Mouse (Mus musculus) MEL (cell line): ENCODE data around the gene Gpha2. TPM values are rescaled to one million over a fixed set of nuclear protein-coding genes. Genes with fewer than 3 reads are reported as not detected.

ENCODE experiments used
- DNase-seq: peaks from one replicate; pipeline ENCODE4 v3.0.0; 2011; ENCODE audit warnings: low read depth, low spot score
- H3K27ac ChIP-seq: 2 replicates; pipeline ENCODE4 v1.5.1; 2012; ENCODE audit warnings: low read depth, mild to moderate bottlenecking, control low read depth, low read length, moderate library complexity; ENCODE audit not compliant: control insufficient read depth
- H3K27me3 ChIP-seq, 2 experiments: fragments of 150-350 bp in 1 of 2; sonication (generic) in 1 of 2; 2 replicates each; pipeline ENCODE4 v1.6.1; 2012; ENCODE audit warnings: low read length in 2 of 2, mild to moderate bottlenecking in 2 of 2, improper control_type of control experiment in 1 of 2, moderate library complexity in 1 of 2; ENCODE audit not compliant: insufficient read depth in 2 of 2, control insufficient read depth in 1 of 2
- H3K36me3 ChIP-seq, 2 experiments: 2 replicates each; pipeline ENCODE4 v1.6.1; 2012 to 2014; ENCODE audit warnings: low read length in 2 of 2, improper control_type of control experiment in 1 of 2, inconsistent platforms in 1 of 2, mild to moderate bottlenecking in 1 of 2; ENCODE audit not compliant: insufficient read depth in 2 of 2, control insufficient read depth in 1 of 2
- H3K4me1 ChIP-seq, 2 experiments: fragments of 150-350 bp in 1 of 2; sonication (generic) in 1 of 2; 2 replicates each; pipeline ENCODE4 v1.6.1; 2012; ENCODE audit warnings: low read length in 2 of 2, improper control_type of control experiment in 1 of 2, mild to moderate bottlenecking in 1 of 2; ENCODE audit not compliant: insufficient read depth in 2 of 2, control insufficient read depth in 1 of 2
- H3K4me3 ChIP-seq, 2 experiments: fragments of 150-350 bp in 1 of 2; sonication (generic) in 1 of 2; 2 replicates each; pipeline ENCODE4 v1.5.1; 2012; ENCODE audit warnings: low read depth in 2 of 2, low read length in 2 of 2, mild to moderate bottlenecking in 2 of 2, moderate library complexity in 2 of 2, control low read depth in 1 of 2, improper control_type of control experiment in 1 of 2; ENCODE audit not compliant: control insufficient read depth in 1 of 2, insufficient read depth in 1 of 2
- H3K79me2 ChIP-seq: 2 replicates; pipeline ENCODE4 v1.6.1; 2012; ENCODE audit warnings: mild to moderate bottlenecking, low read length, moderate library complexity; ENCODE audit not compliant: control insufficient read depth, poor library complexity, insufficient read depth
- H3K9ac ChIP-seq: 2 replicates; pipeline ENCODE4 v1.6.1; 2012; ENCODE audit warnings: low read depth, mild to moderate bottlenecking, control low read depth, low read length, moderate library complexity; ENCODE audit not compliant: control insufficient read depth, poor library complexity, severe bottlenecking
- H3K9me3 ChIP-seq: fragments of 150-350 bp; sonication (generic); replicated peaks from 2 replicates; pipeline ENCODE4 v1.6.1; 2012; ENCODE audit warnings: mild to moderate bottlenecking, low read length, improper control_type of control experiment, moderate library complexity; ENCODE audit not compliant: insufficient read depth
- BHLHE40 ChIP-seq: IDR thresholded peaks from 2 replicates; pipeline ENCODE4 v1.6.1; 2012; ENCODE audit warnings: low read depth, mild to moderate bottlenecking, inconsistent platforms, low read length, improper control_type of control experiment, borderline replicate concordance
- CHD2 ChIP-seq: IDR thresholded peaks from 2 replicates; pipeline ENCODE4 v1.6.1; 2011; ENCODE audit warnings: low read length, improper control_type of control experiment
- ELF1 ChIP-seq: IDR thresholded peaks from 2 replicates; pipeline ENCODE4 v1.6.1; 2014; ENCODE audit warnings: low read depth, mild to moderate bottlenecking, inconsistent platforms, low read length, improper control_type of control experiment, moderate library complexity
- GABPA ChIP-seq: IDR thresholded peaks from 2 replicates; pipeline ENCODE4 v1.6.1; 2012; ENCODE audit warnings: low read depth, mild to moderate bottlenecking, inconsistent platforms, low read length, improper control_type of control experiment, moderate library complexity
- GATA1 ChIP-seq: IDR thresholded peaks from 2 replicates; pipeline ENCODE4 v1.6.1; 2011; ENCODE audit warnings: low read depth, low read length, improper control_type of control experiment
- JUND ChIP-seq: IDR thresholded peaks from 2 replicates; pipeline ENCODE4 v1.6.1; 2011; ENCODE audit warnings: low read depth, mild to moderate bottlenecking, improper control_type of control experiment, low read length
- MAX ChIP-seq: IDR thresholded peaks from 2 replicates; pipeline ENCODE4 v1.6.1; 2011; ENCODE audit warnings: low read length, improper control_type of control experiment
- MAZ ChIP-seq: IDR thresholded peaks from 2 replicates; pipeline ENCODE4 v1.6.1; 2012; ENCODE audit warnings: low read depth, mild to moderate bottlenecking, inconsistent platforms, low read length, improper control_type of control experiment
- MXI1 ChIP-seq: IDR thresholded peaks from 2 replicates; pipeline ENCODE4 v1.6.1; 2011; ENCODE audit warnings: mild to moderate bottlenecking, low read depth, low read length, improper control_type of control experiment
- MYC ChIP-seq: IDR thresholded peaks from 2 replicates; pipeline ENCODE4 v1.6.1; 2011; ENCODE audit warnings: low read depth, mild to moderate bottlenecking, low read length, improper control_type of control experiment, moderate library complexity
- NRF1 ChIP-seq: IDR thresholded peaks from 2 replicates; pipeline ENCODE4 v1.6.1; 2014; ENCODE audit warnings: low read depth, mild to moderate bottlenecking, inconsistent platforms, low read length, improper control_type of control experiment, moderate library complexity; ENCODE audit not compliant: poor library complexity, insufficient read depth, severe bottlenecking
- POLR2A ChIP-seq, 2 experiments: IDR thresholded peaks; 2 replicates each; pipeline ENCODE4 v1.6.1; 2011 to 2012; ENCODE audit warnings: low read length in 2 of 2, mild to moderate bottlenecking in 2 of 2, control low read depth in 1 of 2, improper control_type of control experiment in 1 of 2, low read depth in 1 of 2, moderate library complexity in 1 of 2; ENCODE audit not compliant: control insufficient read depth in 1 of 2, insufficient read depth in 1 of 2, poor library complexity in 1 of 2
- POLR2AphosphoS2 ChIP-seq: IDR thresholded peaks from 2 replicates; pipeline ENCODE4 v1.6.1; 2011; ENCODE audit warnings: low read length, improper control_type of control experiment
- RAD21 ChIP-seq: IDR thresholded peaks from 2 replicates; pipeline ENCODE4 v1.6.1; 2011; ENCODE audit warnings: mild to moderate bottlenecking, low read depth, low read length, improper control_type of control experiment
- RCOR1 ChIP-seq: IDR thresholded peaks from 2 replicates; pipeline ENCODE4 v1.6.1; 2012; ENCODE audit warnings: low read depth, mild to moderate bottlenecking, inconsistent platforms, low read length, improper control_type of control experiment
- SMC3 ChIP-seq: IDR thresholded peaks from 2 replicates; pipeline ENCODE4 v1.6.1; 2011; ENCODE audit warnings: low read depth, low read length, improper control_type of control experiment
- TAL1 ChIP-seq: IDR thresholded peaks from 2 replicates; pipeline ENCODE4 v1.6.1; 2012; ENCODE audit warnings: mild to moderate bottlenecking, inconsistent platforms, low read length, moderate library complexity, mixed read lengths
- TCF12 ChIP-seq: IDR thresholded peaks from 2 replicates; pipeline ENCODE4 v1.6.1; 2014; ENCODE audit warnings: low read depth, mild to moderate bottlenecking, inconsistent platforms, low read length, improper control_type of control experiment, moderate library complexity
- UBTF ChIP-seq: IDR thresholded peaks from 2 replicates; pipeline ENCODE4 v1.6.1; 2012; ENCODE audit warnings: low read depth, mild to moderate bottlenecking, inconsistent platforms, low read length, improper control_type of control experiment, moderate library complexity, borderline replicate concordance; ENCODE audit not compliant: insufficient read depth
- USF2 ChIP-seq, 2 experiments: IDR thresholded peaks; 2 replicates each; pipeline ENCODE4 v1.6.1; 2011 to 2012; ENCODE audit warnings: improper control_type of control experiment in 2 of 2, low read length in 2 of 2, borderline replicate concordance in 1 of 2, inconsistent platforms in 1 of 2, low read depth in 1 of 2, mild to moderate bottlenecking in 1 of 2; ENCODE audit not compliant: insufficient read depth in 1 of 2
- ZNF384 ChIP-seq: IDR thresholded peaks from 2 replicates; pipeline ENCODE4 v1.6.1; 2012; ENCODE audit warnings: low read depth, mild to moderate bottlenecking, inconsistent platforms, low read length, improper control_type of control experiment
- polyA plus RNA-seq, 2 experiments: library from polyadenylated mRNA; stranded (reverse) in 1 of 2; unstranded in 1 of 2; fragments of >175 nt in 1 of 2; fragments of >200 nt in 1 of 2; gene quantifications; 2 replicates each; pipeline versions ENCODE4 v1.2.1 to v1.2.4; 2012; ENCODE audit warnings: low replicate concordance in 2 of 2, low read depth in 1 of 2; ENCODE audit not compliant: insufficient read length in 2 of 2, insufficient read depth in 1 of 2, missing spikeins in 1 of 2
- total RNA-seq: library from RNA; depleted of rRNA; stranded (reverse); fragments of 300-350 nt; gene quantifications from 2 replicates; pipeline ENCODE4 v1.2.3, GENCODE M21; 2012

Gene Gpha2
- total and polyA plus RNA-seq, 3 experiments: 0.19 TPM; not detected in 2

DNA sequence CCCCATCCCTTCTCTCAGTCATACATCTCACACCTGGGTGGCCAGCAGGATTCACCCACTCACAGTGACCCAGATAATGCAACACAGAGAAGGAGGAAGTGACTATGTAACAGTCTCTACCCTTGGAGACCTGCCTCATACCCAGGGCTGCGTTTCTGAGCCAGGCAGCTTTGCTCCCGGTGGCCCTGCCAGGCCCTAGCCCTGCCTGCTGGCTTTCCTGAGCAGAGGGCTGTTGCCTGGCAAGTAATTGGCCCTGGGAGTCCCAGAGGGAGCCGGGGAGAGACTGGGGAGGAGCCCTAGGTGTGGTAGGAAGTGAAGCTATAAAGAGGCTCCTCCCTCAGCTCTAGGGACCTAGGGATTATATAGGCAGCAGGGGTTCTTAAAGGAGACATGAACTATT lies 43.6 kb upstream of the Gpha2 start:
- Histone ChIP-seq H3K9ac (no peak overlapping the region), H3K9me3 (no peaks in the 10 kb centered on the region), H3K36me3 (no peaks in the 10 kb centered on the region), H3K4me3 (no peak overlapping the region), H3K79me2 (no peaks in the 10 kb centered on the region), H3K27me3 (peaks cover 0 to 2% of the 10 kb centered on the region in 2 experiments; a peak in 2 of 4 replicates), H3K27ac (no peak overlapping the region), H3K4me1 (no peaks in the 10 kb centered on the region)
- DNase-seq: peak; percentile 20
- TF ChIP-seq RAD21 (no peak), CHD2 (no peak), NRF1 (no peak), MAX (no peak), USF2 (IDR thresholded peaks at IDR 0.05; ENCODE audit: borderline replicate concordance in 1 of 2, insufficient read depth in 1 of 2, low read depth in 1 of 2, low read length in 2 of 2) (no peak), GATA1 (no peak), TAL1 (no peak), MXI1 (no peak), GABPA (no peak), POLR2AphosphoS2 (no peak), ELF1 (no peak), BHLHE40 (no peak), TCF12 (no peak), ZNF384 (no peak), RCOR1 (no peak)

DNA sequence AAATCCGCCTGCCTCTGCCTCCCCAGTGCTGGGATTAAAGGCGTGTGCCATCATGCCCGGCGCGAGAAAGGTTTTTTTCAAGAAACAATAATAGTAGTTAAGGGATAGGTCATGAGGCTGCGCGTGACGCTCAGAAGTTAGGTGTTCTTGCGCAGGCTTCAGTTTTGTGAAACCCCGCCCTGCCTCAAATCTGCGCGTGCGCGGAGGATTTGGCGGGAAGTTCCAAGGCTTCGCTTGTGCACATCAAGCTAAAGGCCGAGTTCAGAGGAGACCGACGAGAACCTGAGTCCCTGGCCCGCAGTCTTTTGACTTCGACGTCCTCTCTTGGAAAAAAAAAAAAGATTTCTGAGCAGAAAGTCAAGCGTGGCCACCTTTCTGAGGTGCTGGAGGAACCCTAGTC lies 42.0 kb upstream of the Gpha2 start, which contains the start of gene Majin:
TSS of gene Majin (plus strand) at position 258 of the 400 bp plus-strand sequence.
- no peaks in the 10 kb centered on the region for H3K4me1 ChIP-seq
- peaks cover 0 to 2% of the 10 kb centered on the region in 2 experiments; a peak in 2 of 4 replicates for H3K27me3 ChIP-seq
- H3K4me3 ChIP-seq: no peak within 1 kb of the TSS
- DNase-seq: no peak
- H3K9me3 ChIP-seq: no peaks in the 10 kb centered on the region
- no peaks in the 10 kb centered on the region for H3K79me2 ChIP-seq
- H3K9ac ChIP-seq: no peak within 1 kb of the TSS
- H3K27ac ChIP-seq: no peak within 1 kb of the TSS
- H3K36me3 ChIP-seq: no peaks in the 10 kb centered on the region
- TF ChIP-seq UBTF (no peak), GABPA (no peak), MAZ (no peak), MYC (no peak), SMC3 (no peak), JUND (no peak), POLR2A (IDR thresholded peaks at IDR 0.05; ENCODE audit: control insufficient read depth in 1 of 2, insufficient read depth in 1 of 2, low read depth in 1 of 2, low read length in 2 of 2, poor library complexity in 1 of 2) (no peak)
